Mouse (Mus musculus) layer of hippocampus, adult 9-11 months (tissue): ENCODE results near the gene Myo15b.

ENCODE experiments used
- DNase-seq: peaks from one replicate; pipeline ENCODE4 v3.0.0; 2022

Myo15b gene

DNA sequence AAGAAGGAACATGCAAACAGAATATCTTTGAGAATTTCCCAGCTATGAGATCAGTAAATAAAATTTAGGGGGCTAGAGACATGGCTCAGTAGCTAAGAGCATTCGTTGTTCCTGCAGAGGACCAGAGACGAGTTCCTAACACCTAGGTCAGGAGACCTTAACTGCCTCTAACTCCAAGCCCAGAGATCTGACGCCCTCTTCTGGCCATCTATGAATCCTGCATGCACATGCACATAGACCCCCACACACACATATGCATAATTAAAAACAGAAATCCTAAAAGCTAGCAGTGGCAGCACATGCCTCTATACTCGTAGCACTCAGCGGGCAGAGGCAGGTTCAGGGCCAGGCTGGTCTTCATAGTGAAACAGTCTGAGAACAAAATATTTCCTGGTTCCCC, 18.2 kb downstream of the Myo15b start:
- no peak for DNase-seq

DNA sequence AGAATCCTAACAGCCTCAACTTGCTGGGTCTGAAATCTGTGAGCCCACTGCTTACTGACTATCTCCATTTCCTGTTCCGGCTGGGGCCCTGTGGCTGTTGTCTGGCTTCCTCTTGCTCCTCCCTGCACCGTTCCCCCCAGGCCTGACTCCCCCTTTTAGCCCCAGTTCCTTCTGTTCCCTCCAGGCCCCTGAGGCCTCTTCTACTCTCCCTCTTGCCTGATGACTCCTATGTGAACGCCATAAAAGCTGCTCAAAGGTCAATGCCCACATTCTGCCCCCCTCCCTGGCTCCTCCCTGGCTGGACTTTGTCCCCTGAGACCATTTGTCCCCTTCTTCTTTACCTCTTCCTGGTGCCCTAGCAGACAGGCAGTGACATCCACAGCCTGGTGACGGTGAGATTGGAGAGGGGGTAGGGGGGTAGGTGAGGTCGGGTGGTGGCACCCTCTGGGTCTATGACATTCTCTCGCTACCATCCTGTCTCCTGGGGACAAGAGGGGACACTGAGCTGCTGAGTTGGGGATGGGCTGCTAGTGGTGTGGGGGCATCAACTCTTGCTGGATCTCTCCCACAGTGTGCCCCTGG, 19.1 kb downstream of the Myo15b start:
- DNase-seq = no peak

DNA sequence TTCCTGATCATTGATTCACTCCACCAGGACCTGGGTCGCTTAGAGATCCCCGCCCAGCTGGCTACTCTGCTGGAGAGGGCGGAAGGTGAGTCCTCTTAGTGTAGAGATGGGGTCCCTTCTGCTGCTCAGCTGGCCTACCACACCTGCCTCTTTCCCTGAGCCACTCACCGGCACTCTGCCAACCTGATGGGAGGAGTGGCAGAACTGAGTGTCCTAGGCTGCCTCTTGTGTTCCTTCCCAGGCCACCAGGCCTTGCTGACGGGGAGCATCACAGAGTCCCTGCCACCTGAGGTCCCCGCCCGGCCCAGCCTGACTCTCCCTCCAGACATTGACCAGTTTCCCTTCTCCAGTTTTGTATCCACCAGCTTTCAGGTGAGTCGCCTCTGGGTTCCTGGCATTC, 19.9 kb downstream of the Myo15b start:
- DNase-seq = no peak

DNA sequence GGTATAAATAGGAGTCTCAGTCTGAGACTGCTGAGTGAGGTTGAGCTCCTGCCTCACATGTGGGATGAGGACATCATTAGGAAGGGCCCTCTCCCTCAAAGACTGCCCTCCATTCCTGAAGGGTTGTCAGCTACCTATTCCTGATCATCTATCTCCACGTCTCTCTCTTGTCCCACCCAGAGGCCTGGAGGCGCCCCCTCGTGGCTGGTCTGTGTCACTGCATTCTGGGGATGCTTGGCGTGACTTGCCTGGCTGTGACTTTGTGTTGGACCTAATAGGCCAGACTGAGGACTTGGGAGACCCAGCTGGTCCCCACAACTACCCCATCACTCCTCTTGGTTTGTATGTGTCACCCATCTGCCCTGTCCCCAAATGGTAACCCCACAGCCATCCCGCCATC, 22.8 kb downstream of the Myo15b start:
- no peak for DNase-seq

DNA sequence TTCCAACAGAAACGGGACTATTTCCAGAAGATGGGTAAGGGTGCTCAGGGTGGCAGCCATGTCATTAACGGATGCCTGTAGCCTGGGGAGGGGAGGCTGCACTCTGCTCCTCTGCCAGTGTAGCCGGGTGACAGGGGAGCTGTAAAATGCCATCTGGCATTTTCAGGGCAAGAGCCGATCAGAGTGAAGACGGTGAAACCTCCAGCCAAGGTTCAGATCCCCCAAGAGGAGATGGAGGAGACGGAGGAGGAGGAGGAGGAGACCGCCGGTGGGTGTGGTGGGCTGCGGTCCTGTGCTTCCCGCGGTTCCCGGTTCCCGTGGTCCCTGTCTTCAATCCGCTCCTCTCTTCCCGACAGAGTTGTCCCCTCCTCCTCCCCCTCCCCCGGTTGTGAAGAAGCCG, 25.0 kb downstream of the Myo15b start:
- DNase-seq = no peak

DNA sequence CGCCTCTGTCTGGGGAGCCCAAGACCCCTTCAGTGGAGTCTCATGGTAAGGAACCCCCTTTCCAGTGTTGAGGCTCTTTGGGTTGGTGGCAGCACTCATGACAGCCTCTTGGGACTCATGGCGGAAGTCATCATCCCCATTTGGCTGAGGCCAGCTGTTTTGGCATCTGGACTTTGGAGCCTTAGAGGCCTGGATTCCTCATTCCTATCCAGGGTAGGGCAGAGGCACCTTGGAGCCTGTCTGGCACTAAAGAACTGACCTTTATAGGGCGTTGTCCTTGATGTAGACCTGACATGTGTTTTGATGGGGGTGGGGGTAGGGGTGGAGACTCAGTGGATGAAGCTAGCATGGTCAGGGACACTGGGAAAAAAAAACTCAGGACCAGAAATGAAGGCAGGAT, 26.2 kb downstream of the Myo15b start:
- no peak for DNase-seq

DNA sequence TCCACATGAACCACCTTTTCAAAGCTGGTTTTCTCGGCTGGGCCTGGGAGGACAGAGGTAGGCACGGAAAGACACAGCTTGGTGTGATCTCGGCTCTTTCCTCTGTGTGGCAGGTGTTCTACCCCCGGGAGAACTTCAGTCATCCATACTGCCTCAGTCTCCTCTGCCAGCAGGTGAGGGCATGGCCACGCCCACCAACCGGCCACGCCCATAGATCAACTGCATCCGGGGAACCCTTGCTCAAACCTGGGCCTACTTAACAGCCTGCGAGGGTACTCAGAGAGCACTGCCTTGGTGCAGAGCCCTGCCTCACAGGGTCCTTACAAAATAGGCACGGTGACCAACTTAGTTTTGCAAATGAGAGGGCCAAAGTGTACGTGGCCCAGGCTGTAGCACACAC, 27.1 kb downstream of the Myo15b start:
- DNase-seq = no peak

DNA sequence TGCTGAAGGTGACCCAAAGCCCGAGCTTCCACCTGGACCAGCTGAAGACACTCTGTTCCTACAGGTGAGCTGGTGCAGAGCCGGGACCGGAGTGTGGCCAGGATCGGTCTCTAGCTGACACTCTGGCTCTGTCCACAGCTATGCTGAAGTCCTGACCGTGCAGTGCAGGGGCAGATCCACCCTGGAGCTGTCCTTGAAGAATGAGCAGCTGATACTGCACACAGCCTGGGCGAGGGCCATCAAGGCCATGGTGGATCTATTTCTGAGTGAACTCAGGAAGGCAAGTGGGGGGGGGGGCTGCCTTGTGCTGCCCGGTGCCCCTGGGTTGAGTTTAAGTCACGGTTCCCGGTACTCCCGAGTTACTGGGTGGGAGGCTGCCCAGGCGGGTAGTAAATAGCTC, 28.2 kb downstream of the Myo15b start:
- no peak for DNase-seq

DNA sequence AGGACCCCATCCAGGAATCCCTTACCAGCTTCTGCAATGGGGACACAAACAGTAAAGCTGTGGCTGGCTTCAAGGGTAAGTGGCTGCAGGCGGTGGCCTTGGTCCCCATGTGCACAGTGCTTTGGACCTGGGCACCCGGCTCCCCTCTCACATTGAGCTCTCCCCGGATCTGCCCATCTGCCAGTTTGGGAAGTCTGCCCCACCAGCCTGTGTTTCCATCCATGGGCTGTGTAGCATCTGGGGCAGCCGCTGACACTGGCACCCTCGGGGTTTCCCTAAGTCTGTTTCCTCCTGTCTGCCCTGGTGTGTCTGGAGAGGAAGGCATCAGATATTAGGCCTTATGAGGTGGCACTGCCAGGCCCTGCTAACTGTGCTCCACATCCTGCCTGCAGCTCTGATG, 29.8 kb downstream of the Myo15b start:
- no peak for DNase-seq

DNA sequence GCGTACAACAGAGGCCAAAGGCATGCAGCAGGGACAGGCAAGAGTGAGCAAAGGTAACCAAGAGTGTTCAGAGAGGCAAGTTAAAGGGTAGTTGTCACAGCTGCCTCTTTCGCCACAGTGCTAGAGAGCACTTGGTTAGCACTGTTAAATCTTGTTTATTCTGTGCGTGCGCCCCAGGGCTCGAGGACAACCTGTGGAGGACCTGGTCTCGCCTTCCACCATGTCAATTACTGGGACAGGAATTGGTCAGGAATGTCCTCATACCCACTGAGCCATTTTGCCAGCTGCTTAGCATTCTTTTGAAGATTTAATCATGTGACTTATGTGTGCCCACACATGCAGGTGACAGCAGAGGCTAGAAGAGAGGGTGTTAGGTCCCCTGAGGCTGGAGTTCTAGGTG, 31.0 kb downstream of the Myo15b start:
- DNase-seq = no peak

DNA sequence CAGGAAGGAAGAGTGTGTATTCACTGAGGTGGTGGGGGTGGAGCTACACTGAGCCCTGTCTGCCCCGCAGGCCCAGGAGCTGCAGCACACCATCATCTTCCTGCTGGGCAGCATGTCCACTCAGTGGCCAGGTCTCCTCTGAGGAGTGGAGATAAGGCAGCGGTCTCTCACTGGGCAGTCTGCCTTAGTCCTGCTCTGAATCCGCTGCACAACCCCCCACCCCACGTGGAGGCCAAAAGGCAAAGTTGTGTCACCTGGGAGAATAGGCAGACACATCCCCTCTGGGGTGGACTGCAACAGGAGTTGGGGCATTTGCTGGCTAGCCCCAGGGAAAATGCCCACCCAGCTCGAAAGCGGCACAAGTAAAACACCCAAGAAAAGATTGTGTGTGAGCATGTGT, 34.0 kb downstream of the Myo15b start:
- DNase-seq = no peak

DNA sequence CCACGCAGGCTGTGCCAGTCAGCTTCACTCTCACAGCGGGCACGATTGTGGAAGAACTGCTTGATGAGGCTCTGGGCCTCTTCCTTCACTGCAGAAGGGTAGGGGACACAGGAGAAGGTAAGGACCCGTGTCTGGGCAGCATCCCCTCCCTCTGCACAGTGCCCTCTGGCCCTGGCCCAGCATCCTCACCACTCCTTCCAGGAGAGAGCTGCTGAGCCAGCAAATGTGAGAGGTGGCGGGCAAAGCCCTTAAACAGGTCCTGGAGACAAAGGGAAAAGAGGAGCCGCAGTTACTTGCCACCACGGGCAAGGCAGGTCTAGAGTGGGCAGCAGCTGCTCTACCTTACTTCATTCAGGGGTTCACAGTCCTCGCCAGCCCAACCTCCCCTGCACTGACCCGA, 34.9 kb downstream of the Myo15b start:
- DNase-seq = no peak

DNA sequence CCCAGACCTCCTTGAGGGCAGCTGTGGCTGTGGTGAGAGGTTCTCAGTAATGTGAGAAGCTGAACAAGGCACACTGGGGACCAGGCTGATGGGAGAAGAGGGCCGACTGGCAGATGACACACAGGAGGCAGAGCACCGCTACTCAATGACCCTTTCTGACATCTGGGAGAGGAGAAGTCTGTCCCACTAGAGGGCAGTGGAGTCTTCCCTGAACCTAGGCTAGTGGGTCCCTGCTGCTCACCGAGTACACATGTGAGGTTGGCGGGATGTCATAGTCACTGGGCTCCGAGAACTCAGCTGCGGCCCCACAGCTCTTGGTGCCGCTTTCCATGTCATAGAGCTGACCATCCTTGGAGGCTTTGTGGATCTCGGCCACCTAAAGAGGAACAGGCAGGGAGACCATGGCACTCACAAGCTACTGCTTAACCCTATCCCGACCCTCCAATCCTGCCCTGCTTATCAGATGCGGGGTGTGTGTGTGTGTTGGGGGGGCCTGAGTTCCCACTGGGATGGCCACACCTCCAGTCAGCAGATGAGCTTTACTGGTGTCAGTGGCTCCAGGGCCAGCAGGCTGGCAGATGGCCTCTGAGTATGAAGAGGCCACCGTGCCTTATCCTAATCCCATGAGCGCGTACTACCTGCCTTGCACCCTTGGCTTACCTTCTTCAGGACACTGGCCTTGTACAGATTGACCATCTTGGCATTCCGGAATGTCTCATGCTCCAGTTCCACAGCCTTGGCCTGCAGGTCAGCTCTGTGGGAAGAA, 36.7 kb downstream of the Myo15b start:
- DNase-seq = no peak

DNA sequence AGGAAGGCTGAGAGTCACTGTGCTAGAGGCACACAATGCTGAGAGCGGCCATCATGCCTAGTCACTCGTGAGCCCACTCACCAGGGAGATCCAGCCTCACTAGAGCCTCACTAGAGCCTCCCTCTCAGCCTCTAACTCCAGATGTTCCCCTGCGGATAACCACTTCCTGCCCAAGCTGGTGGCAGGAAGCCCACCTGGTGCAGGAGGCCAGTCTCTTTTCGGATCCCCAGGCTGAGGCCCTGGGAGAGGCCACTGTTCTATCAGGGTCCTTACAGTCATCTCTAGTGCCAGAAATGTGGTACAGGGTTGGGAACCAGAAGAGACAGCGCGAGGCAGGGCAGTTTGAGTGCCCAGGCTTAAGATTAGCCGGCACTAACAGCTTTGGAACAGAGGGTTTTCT, 40.2 kb downstream of the Myo15b start:
- DNase-seq = no peak

DNA sequence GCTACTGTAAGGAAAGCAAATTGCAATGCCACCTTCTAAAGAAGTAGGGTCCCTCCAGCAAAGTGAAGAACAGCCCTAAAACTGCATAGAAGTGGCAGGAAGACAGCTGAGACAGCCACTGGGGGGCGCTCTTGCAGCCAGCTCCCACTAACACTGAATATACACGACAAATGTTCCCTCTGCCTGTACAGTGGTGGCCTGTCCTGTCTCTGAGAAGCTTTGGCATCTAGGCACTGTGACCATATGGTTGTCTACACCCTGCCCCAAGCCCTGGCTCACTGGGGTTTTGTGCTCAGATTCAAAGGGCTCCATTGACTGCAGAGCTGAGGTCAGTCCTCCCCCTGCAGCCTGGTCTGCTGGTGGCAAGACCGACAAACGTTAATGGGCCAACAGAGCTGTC, 40.7 kb downstream of the Myo15b start:
- DNase-seq = peak; percentile 94

DNA sequence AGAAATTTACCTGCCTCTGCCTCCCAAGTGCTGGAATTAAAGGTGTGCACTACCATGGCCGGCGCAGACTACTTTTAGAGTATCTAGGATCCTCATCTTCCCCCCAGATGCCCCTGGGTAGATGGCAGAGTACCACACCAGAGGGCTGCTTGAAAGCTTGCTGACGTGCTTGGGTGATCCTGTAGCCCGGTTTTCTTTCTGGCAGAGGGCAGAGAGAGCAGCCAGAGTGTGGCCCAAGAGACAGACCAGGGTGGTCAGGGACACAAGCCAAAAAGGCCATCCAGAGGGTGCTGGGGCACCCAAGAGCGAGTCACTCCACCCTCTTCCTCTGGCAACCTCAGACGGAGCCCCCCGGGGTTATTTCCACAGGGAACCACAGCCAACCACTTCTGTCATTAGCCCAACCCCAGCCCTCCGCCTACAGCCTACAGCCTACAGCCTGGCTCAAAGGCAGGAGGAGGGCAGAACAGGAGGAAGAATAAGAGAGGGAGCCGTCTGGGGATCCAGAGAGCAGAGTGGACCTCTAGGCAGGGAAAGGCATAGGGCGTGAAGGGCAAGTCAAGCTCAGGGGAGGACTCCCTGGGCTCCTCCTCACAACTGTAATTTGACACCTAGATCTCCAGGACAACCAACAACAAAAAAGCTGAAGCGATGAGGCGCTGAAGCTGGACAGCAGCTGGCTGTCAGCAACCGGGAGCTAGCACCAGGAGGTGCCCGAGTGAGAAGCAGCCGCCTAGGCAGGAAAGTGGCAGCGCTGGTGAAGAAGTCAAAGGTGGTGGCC, 41.5 kb downstream of the Myo15b start, which contains the start of gene Smim5:
Gene Smim5, plus strand, starts transcription at position 481 of the 781 bp plus-strand sequence.
- DNase-seq = no peak

DNA sequence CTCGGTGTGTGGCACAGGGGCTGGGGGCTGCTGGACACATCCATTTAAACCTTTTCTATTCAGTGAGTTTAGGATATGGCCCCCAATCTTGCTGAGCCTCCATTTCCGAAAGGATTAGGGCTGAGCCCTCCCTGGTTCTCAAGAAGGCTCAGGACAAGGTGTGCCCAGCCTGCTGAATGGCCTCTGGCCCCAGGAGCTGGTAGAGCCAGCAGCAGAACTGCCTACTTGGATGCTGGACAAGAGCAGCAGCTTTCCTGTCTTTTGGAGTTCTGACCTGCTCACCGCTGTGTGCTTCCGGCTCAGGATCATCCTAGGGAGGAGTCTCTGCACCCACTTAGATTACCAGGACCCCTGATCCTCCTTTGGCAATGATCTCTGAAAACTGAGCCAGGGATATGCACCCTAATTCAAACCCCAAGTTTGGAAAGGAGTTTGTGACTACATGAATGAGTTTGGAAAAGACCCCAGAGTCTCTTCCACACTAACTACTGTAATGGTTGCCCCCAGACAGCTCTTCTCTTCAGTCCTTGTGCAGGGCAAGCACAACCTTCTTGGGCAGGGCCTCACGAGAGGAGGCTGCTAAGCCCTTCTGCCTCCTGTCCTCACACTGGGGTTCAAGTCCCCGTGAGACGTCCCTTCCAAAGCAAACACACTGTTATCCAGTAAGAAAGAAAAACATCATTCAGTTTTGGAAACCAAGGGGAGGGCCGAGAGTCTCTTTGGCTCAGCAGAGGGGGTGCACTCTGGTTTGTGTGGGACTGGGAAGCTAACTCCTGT, 42.5 kb downstream of the Myo15b start:
- DNase-seq = no peak

DNA sequence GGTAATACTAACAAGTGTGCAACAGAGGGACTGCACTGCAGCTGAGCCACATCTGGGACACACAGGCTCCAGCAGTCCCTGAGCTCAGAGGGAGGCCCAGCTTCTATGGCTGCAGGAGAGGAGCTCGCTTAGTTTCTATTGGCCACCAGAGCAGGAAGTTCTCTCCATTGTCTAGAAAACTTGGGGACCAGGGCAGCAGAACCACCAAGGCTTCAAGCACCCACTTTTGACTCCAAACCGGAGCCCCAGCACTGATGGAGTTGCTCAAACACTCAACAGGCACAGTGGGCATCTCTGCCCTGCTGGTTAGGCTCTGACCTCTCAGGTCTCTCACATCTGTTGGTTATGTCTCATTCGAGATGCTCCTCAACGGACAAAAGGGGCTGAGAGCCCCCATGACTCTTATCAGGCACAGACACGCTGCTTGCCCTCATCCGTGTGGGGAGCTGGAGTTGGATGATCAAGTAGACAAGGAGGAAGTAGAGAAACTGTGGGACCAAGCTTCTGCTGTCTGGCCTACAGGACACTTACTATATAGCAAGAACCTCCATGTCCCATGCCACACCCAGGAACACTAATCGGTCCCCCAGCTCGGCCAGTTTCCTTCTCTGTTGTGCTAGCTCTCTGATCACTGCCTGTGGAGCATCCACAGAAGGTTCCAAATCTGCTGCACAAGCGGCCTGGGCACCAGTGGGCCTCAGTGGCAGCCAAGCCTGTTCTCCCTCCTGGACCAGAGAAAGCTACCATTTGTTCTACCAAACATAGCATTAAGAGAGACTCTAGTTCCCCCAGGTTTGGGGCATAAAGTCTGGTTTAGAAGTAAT, 43.3 kb downstream of the Myo15b start:
- no peak for DNase-seq

DNA sequence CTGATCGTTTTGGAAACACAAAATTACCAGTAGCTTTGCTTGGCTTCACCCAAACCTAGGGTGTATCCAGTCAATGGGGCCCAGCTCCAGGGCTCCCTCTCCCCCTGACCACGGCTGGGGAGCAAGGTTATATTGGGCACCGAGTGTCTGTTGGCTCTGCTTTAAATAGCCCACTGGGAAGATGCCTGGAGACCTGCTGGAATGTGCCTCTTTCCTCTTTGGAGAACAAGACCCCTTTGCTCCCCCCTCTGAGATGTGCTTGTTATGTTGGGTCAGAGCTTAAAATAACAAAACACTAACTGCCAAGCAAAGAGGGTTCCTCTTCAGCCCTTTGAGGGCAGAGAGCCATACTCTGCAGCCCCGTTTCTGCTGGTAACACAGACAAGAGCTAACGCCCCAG, 44.0 kb downstream of the Myo15b start:
- DNase-seq = no peak

DNA sequence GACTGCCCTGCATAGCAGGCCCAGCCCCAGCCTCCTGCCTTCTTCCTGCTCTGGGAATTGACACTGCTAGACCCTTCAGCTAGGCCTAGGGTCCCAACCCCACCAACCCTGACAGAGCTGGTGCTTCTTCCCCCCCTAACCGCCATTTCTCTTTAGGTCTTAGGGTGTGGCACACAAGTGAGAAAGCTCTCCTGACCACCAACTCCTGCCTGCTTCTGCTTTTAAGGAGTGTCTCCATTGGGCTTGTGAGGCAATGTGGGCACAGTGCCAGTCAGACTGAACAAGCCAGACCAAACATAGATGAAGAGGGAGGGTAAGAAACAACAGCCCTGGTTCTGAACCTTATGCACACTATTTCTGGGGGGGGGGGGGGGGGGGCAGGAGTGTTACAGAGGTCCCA, 44.6 kb downstream of the Myo15b start:
- DNase-seq = peak; percentile 51

DNA sequence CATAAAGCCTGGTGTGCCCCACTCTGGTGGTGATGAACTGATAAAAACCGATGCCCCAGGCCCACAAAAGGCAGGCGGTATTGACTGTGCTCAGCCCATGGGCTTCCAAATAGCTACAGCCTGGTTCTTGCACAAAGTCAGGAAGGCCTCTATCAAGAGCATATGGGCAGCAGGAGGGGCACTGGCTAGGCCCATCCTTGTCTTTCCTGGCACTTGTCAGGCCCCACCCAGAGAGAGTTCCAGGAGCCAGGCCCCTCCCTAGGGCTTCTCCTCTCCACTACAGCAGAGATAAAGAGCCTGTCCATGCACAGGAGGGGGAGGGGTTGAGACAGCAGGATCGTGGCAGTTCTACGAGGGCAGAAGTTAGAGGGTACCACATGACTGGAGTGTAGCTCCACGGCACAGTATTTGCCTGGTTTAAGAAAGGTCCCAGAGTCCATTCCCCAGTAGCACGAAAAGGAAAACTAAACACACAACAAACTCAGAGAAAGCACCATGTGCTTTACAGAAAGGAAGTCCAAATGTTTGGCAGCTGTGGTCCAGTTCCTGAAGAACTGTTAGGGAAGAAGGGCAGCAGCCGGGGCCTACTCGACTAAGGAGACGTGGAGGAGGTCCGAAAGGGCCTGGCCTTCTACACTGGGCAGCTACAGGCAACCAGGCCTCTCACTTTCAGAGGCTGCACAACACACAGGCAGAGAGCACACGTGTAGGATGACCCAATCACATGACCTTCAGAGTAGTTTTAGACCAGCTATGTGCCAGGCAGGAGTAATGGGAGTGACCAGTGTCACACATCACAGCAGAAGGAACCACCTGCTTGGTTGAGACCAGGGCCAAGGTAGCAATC, 45.4 kb downstream of the Myo15b start:
- DNase-seq = no peak
